Mouse (Mus musculus) liver, adult 2 months (tissue): ENCODE results near the gene Hist2h2bb. TPM values are rescaled to one million over a fixed set of nuclear protein-coding genes. Genes with fewer than 3 reads are reported as not detected.

Experiments used
- DNase-seq: peaks from one replicate; pipeline ENCODE4 v3.0.0-alpha.2; 2011; ENCODE audit warnings: low read depth, low spot score; ENCODE audit errors: extremely low read depth
- H3K27ac ChIP-seq: fragments of 200-500 bp; replicated peaks from 2 replicates; pipeline ENCODE4 v1.5.1; 2012; ENCODE audit warnings: low read depth, mild to moderate bottlenecking, control low read depth, inconsistent platforms, low read length; ENCODE audit not compliant: insufficient read depth
- H3K27me3 ChIP-seq: fragments of 200-500 bp; 2 replicates; pipeline ENCODE4 v1.6.1; 2012; ENCODE audit warnings: mild to moderate bottlenecking, moderate library complexity, low read length, inconsistent platforms; ENCODE audit not compliant: control insufficient read depth, insufficient read depth
- H3K36me3 ChIP-seq: fragments of 200-500 bp; 2 replicates; pipeline ENCODE4 v1.6.1; 2012; ENCODE audit warnings: low read length, inconsistent platforms; ENCODE audit not compliant: control insufficient read depth, insufficient read depth
- H3K4me1 ChIP-seq: fragments of 200-500 bp; 2 replicates; pipeline ENCODE4 v1.6.1; 2011; ENCODE audit warnings: low read length; ENCODE audit not compliant: control insufficient read depth, insufficient read depth
- H3K4me3 ChIP-seq: fragments of 200-500 bp; 2 replicates; pipeline ENCODE4 v1.5.1; 2011; ENCODE audit warnings: low read depth, mild to moderate bottlenecking, control low read depth, low read length, moderate library complexity; ENCODE audit not compliant: insufficient read depth
- H3K79me2 ChIP-seq: fragments of 200-500 bp; 2 replicates; pipeline ENCODE4 v1.6.1; 2012; ENCODE audit warnings: inconsistent platforms, mild to moderate bottlenecking, low read length, moderate library complexity; ENCODE audit not compliant: control insufficient read depth, insufficient read depth
- H3K9ac ChIP-seq: fragments of 200-500 bp; 2 replicates; pipeline ENCODE4 v1.6.1; 2012; ENCODE audit warnings: low read depth, mild to moderate bottlenecking, control low read depth, inconsistent platforms, low read length
- CTCF ChIP-seq: fragments of 200-500 bp; IDR thresholded peaks from 2 replicates; pipeline ENCODE4 v1.5.1; 2011; ENCODE audit warnings: low read depth, low read length, control low read depth
- POLR2A ChIP-seq: fragments of 200-500 bp; IDR thresholded peaks from 2 replicates; pipeline ENCODE4 v1.6.1; 2011; ENCODE audit warnings: low read length, control low read depth; ENCODE audit not compliant: insufficient read depth; ENCODE audit errors: extremely low read depth
- whole genome bisulfite sequencing: fragments of 180-500 bp; shearing (Covaris S2); methylation state at CpG from one replicate; pipeline ENCODE4 v1.1.7; 2018; 5-methylcytosine and 5-hydroxymethylcytosine counted together
- polyA plus RNA-seq: library from polyadenylated mRNA; depleted of rRNA; stranded (reverse); fragments of >200 nt; gene quantifications from 2 replicates; pipeline ENCODE4 v1.2.3, GENCODE M21; 2012
- total RNA-seq: library from RNA; depleted of rRNA; stranded (reverse); fragments of >200 nt; gene quantifications from 2 replicates; pipeline ENCODE4 v1.2.3, GENCODE M21; 2014

Gene Hist2h2bb
- total and polyA plus RNA-seq, 2 experiments, result 30.4 TPM; not detected in 1

GRCm38 (mm10) chr3:96298360-96298759 is 28.8 kb downstream of the Hist2h2bb start:
- H3K36me3 ChIP-seq, result no peaks in the 10 kb centered on the region
- WGBS, result 93% methylated on average over 4 of the region's 4 CpGs
- no peak overlapping the region for H3K4me3 ChIP-seq
- no peak overlapping the region for H3K27ac ChIP-seq
- no peak for DNase-seq
- H3K79me2 ChIP-seq, result no peaks in the 10 kb centered on the region
- H3K4me1 ChIP-seq, result no peaks in the 10 kb centered on the region
- H3K27me3 ChIP-seq, result 0 out of 2 replicates have a peak, but pooled peaks cover 2% of the 10 kb centered on the region
- no peak for TF ChIP-seq CTCF
- no peak for TF ChIP-seq POLR2A
- no peak overlapping the region for H3K9ac ChIP-seq

GRCm38 (mm10) chr3:96299562-96299961 is 30.0 kb downstream of the Hist2h2bb start:
- Histone ChIP-seq H3K36me3 (no peaks in the 10 kb centered on the region), H3K4me3 (no peak overlapping the region), H3K9ac (no peak overlapping the region), H3K27ac (no peak overlapping the region), H3K4me1 (no peaks in the 10 kb centered on the region), H3K79me2 (no peaks in the 10 kb centered on the region), H3K27me3 (0 out of 2 replicates have a peak, but pooled peaks cover 2% of the 10 kb centered on the region)
- TF ChIP-seq POLR2A, result no peak
- TF ChIP-seq CTCF, result no peak
- WGBS, result 98% methylated on average over 2 of the region's 2 CpGs
- no peak for DNase-seq

GRCm38 (mm10) chr3:96300706-96301529 is 31.4 kb downstream of the Hist2h2bb start:
- Histone ChIP-seq H3K4me3 (peak overlapping the region; percentile 11), H3K9ac (peak overlapping the region; percentile 34), H3K27me3 (0 out of 2 replicates have a peak, but pooled peaks cover 2% of the 10 kb centered on the region), H3K4me1 (no peaks in the 10 kb centered on the region), H3K27ac (peak overlapping the region; percentile 71), H3K79me2 (no peaks in the 10 kb centered on the region), H3K36me3 (no peaks in the 10 kb centered on the region)
- 59% methylated on average over 26 of the region's 26 CpGs for WGBS
- peak; percentile 51 for DNase-seq
- TF ChIP-seq CTCF, result no peak
- TF ChIP-seq POLR2A, result no peak

- Histone ChIP-seq H3K79me2 (no peaks in the 10 kb centered on the region), H3K27ac (no peak overlapping the region), H3K4me3 (no peak overlapping the region), H3K9ac (no peak overlapping the region), H3K36me3 (no peaks in the 10 kb centered on the region), H3K27me3 (no peaks in the 10 kb centered on the region), H3K4me1 (no peaks in the 10 kb centered on the region)
- no peak for TF ChIP-seq POLR2A
- no peak for TF ChIP-seq CTCF
- WGBS, result 90% methylated on average over 5 of the region's 5 CpGs
- DNase-seq, result no peak
Observed at GRCm38 (mm10) chr3:96302076-96302475, 32.5 kb downstream of the Hist2h2bb start.

GRCm38 (mm10) chr3:96306506-96306905 is 37.0 kb downstream of the Hist2h2bb start:
- H3K4me3 ChIP-seq, result no peak overlapping the region
- H3K36me3 ChIP-seq, result no peaks in the 10 kb centered on the region
- no peaks in the 10 kb centered on the region for H3K27me3 ChIP-seq
- H3K4me1 ChIP-seq, result no peaks in the 10 kb centered on the region
- no peak overlapping the region for H3K27ac ChIP-seq
- TF ChIP-seq POLR2A, result no peak
- no peak for TF ChIP-seq CTCF
- DNase-seq, result no peak
- no peak overlapping the region for H3K9ac ChIP-seq
- no peaks in the 10 kb centered on the region for H3K79me2 ChIP-seq
- 75% methylated on average over 9 of the region's 9 CpGs for WGBS

- Histone ChIP-seq H3K36me3 (no peaks in the 10 kb centered on the region), H3K27me3 (no peaks in the 10 kb centered on the region), H3K4me1 (no peaks in the 10 kb centered on the region), H3K4me3 (no peak overlapping the region), H3K79me2 (no peaks in the 10 kb centered on the region), H3K9ac (no peak overlapping the region), H3K27ac (no peak overlapping the region)
- 58% methylated on average over 3 of the region's 3 CpGs for WGBS
- no peak for DNase-seq
- no peak for TF ChIP-seq CTCF
- TF ChIP-seq POLR2A, result no peak
Observed at GRCm38 (mm10) chr3:96309441-96309840, 39.9 kb downstream of the Hist2h2bb start.
